Mouse (Mus musculus) frontal cortex, postnatal 10 days (tissue): ENCODE measurements around the gene Frmd4a.
"Not testable (repeated sequence)": the region's sequence is repeated elsewhere in the genome, so short reads cannot be mapped to it uniquely, and the experiment has no call there.

Experiments
- DNase-seq, 2 experiments: peaks; one replicate each; pipeline ENCODE4 v3.0.0; 2022; ENCODE audit warnings: low spot score in 2 of 2, mixed read lengths in 1 of 2

The Frmd4a gene

GRCm38 (mm10) chr2:4616995-4617394 lies 599.5 kb downstream of the Frmd4a start:
- DNase-seq, result no peak

- not testable (repeated sequence) for DNase-seq
These were observed 601.6 kb downstream of the Frmd4a start for GRCm38 (mm10) chr2:4619126-4619525.

DNA sequence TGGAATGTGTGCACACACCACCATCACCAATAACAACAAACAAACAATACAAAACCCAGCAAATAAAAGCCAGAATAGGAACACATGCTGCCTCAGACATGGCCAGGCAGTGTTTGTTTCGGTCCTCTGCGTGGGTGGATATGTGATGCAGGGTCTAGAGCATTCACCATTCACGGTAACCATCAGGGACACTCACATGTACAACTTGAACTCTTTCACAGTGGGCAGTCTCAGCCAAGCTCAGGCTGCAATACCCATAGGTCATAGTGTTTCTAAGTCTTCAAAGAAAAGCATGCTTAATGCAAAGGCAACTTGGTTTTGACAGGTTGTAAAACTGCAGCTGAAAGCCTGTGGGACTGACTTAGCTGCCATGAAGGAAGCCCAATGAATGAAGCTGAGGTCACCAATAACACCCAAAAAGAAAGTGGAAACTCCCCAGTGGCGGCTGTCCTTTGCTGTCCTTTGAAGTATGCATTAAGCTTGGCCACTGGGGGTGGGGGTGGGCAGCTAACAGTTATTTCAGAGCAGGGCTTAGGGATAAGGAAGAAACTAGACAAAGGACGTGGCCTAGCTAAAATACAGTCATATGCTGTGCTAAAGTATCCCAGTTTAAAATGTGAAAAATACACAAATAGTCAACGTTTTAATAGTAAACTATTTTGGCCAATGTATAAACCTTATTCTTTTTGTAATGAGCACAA lies 602.5 kb downstream of the Frmd4a start:
- no peak for DNase-seq

DNA sequence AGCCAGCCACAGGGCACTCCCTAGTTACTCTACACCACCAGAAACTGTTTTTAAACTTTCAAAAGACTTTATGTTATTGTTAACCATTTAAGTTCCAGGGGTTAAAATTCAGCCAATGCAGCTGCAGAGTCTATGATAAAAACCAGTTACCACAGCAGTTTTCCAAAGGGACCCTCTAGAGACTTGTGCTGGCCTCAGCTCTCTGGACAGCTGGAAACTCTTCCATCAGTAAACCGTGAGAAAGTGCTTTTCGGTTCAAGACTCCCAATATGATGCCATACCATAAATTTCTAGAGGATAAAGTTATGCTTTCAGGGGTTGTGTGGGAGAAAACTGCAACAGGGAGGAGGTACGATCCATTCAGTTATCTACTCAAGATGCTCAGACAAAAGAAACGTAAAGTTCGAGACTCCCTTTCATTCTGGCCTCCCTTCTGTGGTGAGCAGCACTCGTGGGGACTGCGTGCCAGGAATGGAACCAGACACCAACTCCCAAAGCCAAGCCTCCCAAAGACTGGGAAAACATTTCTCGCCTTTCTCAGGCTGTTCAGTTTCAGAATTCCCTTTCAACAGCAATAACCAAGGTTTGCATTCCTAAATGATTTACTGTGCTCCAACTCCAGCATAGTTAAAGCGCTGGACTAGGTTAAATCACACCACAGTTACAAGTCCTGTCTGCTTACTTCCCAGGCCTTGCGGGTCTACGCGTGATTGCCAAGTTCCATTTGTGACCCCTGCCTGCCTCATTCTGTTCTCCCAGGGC lies 603.3 kb downstream of the Frmd4a start:
- DNase-seq, result no peak

DNA sequence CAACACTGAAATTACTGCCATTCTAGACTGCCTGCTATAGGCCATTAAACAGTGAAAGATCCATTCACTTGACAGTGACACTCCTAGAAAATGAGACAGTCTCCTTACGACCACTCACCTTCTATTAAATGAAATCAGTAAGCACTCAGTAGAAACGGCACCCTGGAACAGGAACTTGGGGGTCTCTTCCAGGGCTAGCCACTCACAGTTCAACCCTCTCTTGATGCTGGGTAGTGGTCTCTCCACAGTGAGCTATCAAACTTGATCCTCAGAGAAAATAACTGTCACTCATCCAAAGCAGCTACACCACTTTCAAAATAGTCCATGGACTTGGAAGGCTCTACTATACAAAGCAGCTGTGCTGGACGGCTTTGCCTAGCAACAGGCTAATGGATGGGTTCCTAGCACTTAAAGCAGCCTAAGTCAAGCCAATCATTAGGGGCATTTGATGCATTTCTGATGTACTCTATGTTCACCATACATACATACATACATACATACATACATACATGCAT lies 604.0 kb downstream of the Frmd4a start:
- DNase-seq, result no peak

DNA sequence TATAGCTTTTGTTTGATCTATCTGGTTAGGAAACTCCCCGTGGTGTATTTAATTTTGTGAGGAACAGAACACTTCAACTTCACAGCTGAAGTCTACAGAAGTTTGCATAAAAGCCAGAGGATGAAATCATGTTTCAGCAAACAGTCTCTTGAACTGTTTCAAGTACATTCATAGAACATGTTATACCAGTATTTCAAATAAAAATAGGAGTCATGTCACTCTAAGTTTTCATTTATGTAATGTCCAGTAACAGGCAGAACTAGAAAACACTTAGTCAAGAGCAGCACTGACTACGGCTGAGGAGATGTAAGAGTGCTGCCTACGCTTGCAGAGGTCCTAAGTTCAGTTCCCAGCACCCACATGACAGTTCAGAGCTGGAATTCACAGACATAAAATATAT lies 609.4 kb downstream of the Frmd4a start:
- no peak for DNase-seq

DNA sequence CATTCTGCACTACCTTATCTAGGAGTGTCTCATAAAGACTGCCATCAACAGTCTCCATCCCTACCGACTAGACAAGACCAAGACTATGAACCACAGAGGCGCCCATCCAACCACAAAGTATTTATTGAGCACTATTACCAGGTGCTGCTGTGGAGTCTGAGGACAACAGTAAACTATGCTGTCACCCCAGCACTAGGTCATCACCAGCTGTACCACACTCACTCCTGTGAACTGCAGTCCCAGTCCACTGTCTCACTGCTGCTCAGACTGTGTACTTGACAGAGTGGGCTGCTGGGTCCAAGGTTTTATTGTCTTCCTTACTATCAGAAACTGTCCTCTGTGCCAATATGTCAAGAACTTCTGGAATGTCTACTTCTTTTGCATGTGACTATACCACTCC lies 611.4 kb downstream of the Frmd4a start:
- DNase-seq, result no peak

DNA sequence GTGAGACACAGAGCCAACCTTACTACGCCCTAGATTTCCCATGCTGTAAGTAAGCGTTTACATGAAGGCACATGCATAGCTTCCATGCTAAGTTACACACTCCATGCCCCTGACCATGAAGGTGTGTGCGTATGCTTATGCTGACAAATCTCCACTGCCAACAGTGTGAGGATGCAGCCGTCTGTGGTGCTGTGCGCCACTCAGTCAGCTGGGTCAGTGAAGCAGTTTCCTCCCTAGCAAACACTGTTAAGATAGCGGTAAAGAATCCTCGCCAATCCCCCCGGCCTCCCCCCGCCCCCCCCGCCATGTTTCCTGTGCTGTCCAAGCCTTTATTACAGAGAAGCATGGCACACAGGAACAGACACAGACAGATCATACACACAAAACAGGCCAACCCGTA lies 612.0 kb downstream of the Frmd4a start:
- no peak for DNase-seq

DNA sequence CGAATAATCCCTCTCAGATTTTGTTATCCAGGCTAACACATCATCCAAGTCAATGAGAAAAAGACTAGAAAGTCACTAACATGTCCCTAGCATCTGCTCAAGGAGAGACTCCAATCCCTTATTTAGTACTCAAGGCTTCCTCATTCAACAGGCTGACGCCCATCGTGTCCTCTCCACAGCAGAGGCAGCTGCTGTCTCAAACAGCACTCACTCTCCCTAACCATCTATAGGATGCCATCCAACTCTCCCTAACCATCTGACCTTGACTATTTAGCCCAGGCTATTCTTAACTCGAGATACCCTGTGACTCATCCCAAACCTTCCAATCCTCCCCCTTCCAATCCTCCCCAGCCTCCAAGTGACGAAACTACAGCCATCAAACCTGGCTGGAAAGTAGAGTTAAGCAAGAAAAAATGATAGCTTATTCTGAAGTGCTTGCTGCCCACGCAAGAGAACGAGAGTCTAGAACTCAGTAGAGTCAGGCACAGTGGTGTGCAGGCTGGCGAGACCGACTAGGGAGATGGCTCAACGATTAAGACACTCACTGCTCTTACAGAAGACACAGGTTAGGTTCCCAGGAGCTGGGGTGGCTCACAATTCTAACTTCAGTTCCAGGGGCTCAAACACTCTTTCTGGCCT lies 612.8 kb downstream of the Frmd4a start:
- DNase-seq, result no peak

DNA sequence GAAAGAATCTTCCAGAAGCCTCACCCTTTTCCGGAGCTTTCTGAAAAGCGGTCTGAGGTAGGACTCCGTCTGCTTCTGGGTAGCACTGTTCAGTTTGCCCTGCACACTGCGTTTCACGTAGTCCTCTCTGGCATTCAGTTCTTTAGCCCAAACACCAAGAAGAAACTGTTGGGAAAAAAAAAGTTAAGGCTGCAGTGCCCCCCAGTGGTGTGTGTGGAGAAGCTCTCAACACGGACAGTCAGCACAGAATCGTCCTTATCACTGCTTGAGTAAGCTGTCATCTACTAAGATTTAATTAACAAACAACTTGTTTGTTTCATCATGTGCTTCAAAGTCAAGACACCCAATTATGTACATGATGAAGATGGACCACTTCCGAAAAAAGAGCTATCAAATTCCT lies 618.3 kb downstream of the Frmd4a start:
- no peak for DNase-seq

DNA sequence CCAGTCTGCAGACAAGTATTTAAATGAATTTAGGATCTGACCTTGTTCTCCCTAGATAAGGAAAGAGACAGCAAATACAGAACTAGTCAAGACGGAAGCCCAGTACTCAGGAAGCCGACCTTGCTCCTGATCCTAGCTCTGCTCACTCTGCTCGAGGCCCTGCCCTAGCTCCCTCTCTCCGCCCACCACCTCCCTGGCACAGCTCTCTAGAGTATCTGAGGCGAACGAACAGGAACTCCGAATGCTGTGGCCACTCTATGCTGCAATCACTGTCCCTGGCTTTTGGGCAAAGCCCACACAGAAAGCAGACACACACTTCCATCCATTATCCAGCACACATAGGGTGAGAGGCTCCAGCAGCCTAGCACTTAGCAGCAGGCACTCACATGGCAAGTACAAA lies 619.1 kb downstream of the Frmd4a start:
- no peak for DNase-seq

DNA sequence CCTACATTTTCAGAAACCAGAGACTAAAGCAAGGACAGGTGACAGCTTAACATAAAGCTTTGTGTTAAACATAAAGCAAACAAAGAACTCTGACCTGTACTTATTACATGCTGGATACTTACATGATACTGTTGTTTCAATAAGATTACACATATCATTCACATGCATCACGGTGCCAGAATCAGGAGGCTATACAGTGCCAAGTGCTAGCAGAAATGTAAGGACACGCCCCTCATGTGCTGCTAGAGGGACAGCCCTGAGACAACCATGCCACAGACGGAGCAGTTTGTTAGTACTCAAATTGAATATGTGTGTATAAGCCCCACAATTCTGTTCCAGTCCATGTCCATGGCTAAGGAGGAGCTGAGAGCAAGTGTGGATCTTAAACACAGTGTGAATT lies 620.7 kb downstream of the Frmd4a start:
- no peak for DNase-seq

GRCm38 (mm10) chr2:4645066-4645465 lies 627.5 kb downstream of the Frmd4a start:
- DNase-seq, result no peak

DNA sequence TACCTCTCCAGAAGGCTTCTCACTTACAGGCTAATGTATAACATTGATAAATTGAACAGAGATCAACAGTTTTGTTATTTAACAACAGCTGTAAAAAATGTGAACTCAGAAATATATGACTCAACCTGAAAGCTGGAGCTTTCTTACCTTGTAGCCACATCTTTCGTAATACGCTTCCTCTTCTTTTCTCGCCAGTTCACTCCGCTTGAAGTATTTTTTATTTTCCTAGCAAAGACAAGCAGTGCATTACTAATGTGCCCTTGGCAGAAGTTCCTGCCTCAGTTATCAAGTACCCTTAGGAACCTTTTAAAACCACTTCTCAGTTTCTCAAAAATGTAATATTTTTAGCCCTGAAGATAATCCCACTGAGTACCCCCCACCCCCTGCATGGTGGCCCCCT lies 630.6 kb downstream of the Frmd4a start:
- DNase-seq, result no peak

GRCm38 (mm10) chr2:4649646-4650045 lies 632.1 kb downstream of the Frmd4a start:
- no peak for DNase-seq

- DNase-seq, result peak; percentile 75 to 84
These were observed 634.2 kb downstream of the Frmd4a start, which contains the start of gene Prpf18 for GRCm38 (mm10) chr2:4651500-4652285. TSS of gene Prpf18 (minus strand) at chr2:4652113.

DNA sequence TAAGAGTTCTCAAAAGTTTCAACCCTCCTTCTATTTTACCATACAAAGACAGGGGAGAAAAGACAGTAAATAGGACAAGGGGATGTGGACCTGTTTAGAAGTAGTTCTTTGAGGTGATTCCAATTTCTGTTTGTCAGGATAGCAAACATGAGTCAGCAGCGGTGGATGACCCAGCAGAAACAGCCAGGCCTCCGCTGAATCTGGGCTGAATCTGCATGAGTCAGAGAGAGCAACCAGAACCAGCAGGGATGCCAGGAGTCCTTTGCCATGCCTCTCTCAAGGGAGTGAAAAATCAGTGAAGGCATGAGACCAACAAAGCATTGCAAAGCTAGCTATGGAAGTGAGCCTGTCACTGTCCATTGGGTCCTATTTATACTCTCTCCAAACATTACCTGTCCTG lies 643.2 kb downstream of the Frmd4a start:
- no peak for DNase-seq
